Mouse (Mus musculus): Measurements from ENCODE around the gene Dab2. TPM values are rescaled to one million over a fixed set of nuclear protein-coding genes. Genes with fewer than 3 reads are reported as not detected.

Gene Dab2
- polyA plus RNA-seq, 1 experiment from 2014 or later: 37.8 TPM

GRCm38 (mm10) chr15:6302219-6302618 is 2.6 kb downstream of the Dab2 start:
- no peaks in the 10 kb centered on the region for H3K4me1 ChIP-seq
- no peaks in the 10 kb centered on the region for H3K36me3 ChIP-seq
- no peaks in the 10 kb centered on the region for H3K27me3 ChIP-seq (ENCODE audit: low read depth, poor library complexity, severe bottlenecking)
- H3K27ac ChIP-seq (replicated peaks): no peak overlapping the region
- H3K4me3 ChIP-seq: no peak overlapping the region
- no peaks in the 10 kb centered on the region for H3K9me3 ChIP-seq (replicated peaks)
- 93% methylated on average over 4 of the region's 4 CpGs for WGBS
- DNase-seq (ENCODE audit: low spot score): no peak

- no peak overlapping the region for H3K27ac ChIP-seq (replicated peaks)
- WGBS: 88% methylated on average over 2 of the region's 2 CpGs
- H3K36me3 ChIP-seq: no peaks in the 10 kb centered on the region
- H3K9me3 ChIP-seq (replicated peaks): no peaks in the 10 kb centered on the region
- H3K4me3 ChIP-seq: no peak overlapping the region
- H3K27me3 ChIP-seq (ENCODE audit: low read depth, poor library complexity, severe bottlenecking): no peaks in the 10 kb centered on the region
- H3K4me1 ChIP-seq: no peaks in the 10 kb centered on the region
- no peak for DNase-seq (ENCODE audit: low spot score)
Observed at GRCm38 (mm10) chr15:6303822-6304221, 4.2 kb downstream of the Dab2 start.

- Histone ChIP-seq H3K27me3 (ENCODE audit: low read depth, poor library complexity, severe bottlenecking) (no peaks in the 10 kb centered on the region), H3K36me3 (no peaks in the 10 kb centered on the region), H3K9me3 (replicated peaks) (no peaks in the 10 kb centered on the region), H3K4me3 (no peak overlapping the region), H3K4me1 (no peaks in the 10 kb centered on the region), H3K27ac (replicated peaks) (no peak overlapping the region)
- WGBS: 93% methylated on average over 3 of the region's 3 CpGs
- no peak for DNase-seq (ENCODE audit: low spot score)
Observed at GRCm38 (mm10) chr15:6309633-6310032, 10.0 kb downstream of the Dab2 start.

GRCm38 (mm10) chr15:6310417-6310816 is 10.8 kb downstream of the Dab2 start:
- no peaks in the 10 kb centered on the region for H3K9me3 ChIP-seq (replicated peaks)
- no peaks in the 10 kb centered on the region for H3K27me3 ChIP-seq (ENCODE audit: low read depth, poor library complexity, severe bottlenecking)
- no peak overlapping the region for H3K27ac ChIP-seq (replicated peaks)
- no peaks in the 10 kb centered on the region for H3K36me3 ChIP-seq
- H3K4me3 ChIP-seq: no peak overlapping the region
- WGBS: 88% methylated on average over 4 of the region's 4 CpGs
- no peaks in the 10 kb centered on the region for H3K4me1 ChIP-seq
- no peak for DNase-seq (ENCODE audit: low spot score)

- no peaks in the 10 kb centered on the region for H3K9me3 ChIP-seq (replicated peaks)
- H3K27ac ChIP-seq (replicated peaks): no peak overlapping the region
- H3K27me3 ChIP-seq (ENCODE audit: low read depth, poor library complexity, severe bottlenecking): no peaks in the 10 kb centered on the region
- H3K36me3 ChIP-seq: no peaks in the 10 kb centered on the region
- no peaks in the 10 kb centered on the region for H3K4me1 ChIP-seq
- DNase-seq (ENCODE audit: low spot score): no peak
- no peak overlapping the region for H3K4me3 ChIP-seq
- WGBS: 93% methylated on average over 3 of the region's 3 CpGs
Observed at GRCm38 (mm10) chr15:6312396-6312795, 12.8 kb downstream of the Dab2 start.

- Histone ChIP-seq H3K36me3 (no peaks in the 10 kb centered on the region), H3K4me3 (no peak overlapping the region), H3K4me1 (no peaks in the 10 kb centered on the region), H3K27ac (replicated peaks) (no peak overlapping the region), H3K27me3 (ENCODE audit: low read depth, poor library complexity, severe bottlenecking) (no peaks in the 10 kb centered on the region), H3K9me3 (replicated peaks) (no peaks in the 10 kb centered on the region)
- 92% methylated on average over 6 of the region's 6 CpGs for WGBS
- no peak for DNase-seq (ENCODE audit: low spot score)
Observed at GRCm38 (mm10) chr15:6319352-6319751, 19.8 kb downstream of the Dab2 start.

GRCm38 (mm10) chr15:6320501-6320900 is 20.9 kb downstream of the Dab2 start:
- no peak for DNase-seq (ENCODE audit: low spot score)
- WGBS: 62% methylated on average over 5 of the region's 5 CpGs

GRCm38 (mm10) chr15:6321263-6321662 is 21.7 kb downstream of the Dab2 start:
- Histone ChIP-seq H3K36me3 (no peaks in the 10 kb centered on the region), H3K27me3 (ENCODE audit: low read depth, poor library complexity, severe bottlenecking) (no peaks in the 10 kb centered on the region), H3K4me3 (no peak overlapping the region), H3K27ac (replicated peaks) (no peak overlapping the region), H3K9me3 (replicated peaks) (no peaks in the 10 kb centered on the region), H3K4me1 (no peaks in the 10 kb centered on the region)
- WGBS: 91% methylated on average over 4 of the region's 4 CpGs
- no peak for DNase-seq (ENCODE audit: low spot score)

More at GRCm38 (mm10) chr15:6320501-6320900, 20.9 kb downstream of the Dab2 start:
- Histone ChIP-seq H3K4me1 (no peaks in the 10 kb centered on the region), H3K9me3 (replicated peaks) (no peaks in the 10 kb centered on the region), H3K4me3 (no peak overlapping the region), H3K36me3 (no peaks in the 10 kb centered on the region), H3K27me3 (ENCODE audit: low read depth, poor library complexity, severe bottlenecking) (no peaks in the 10 kb centered on the region), H3K27ac (replicated peaks) (no peak overlapping the region)

- DNase-seq (ENCODE audit: low spot score): no peak
- Histone ChIP-seq H3K27me3 (ENCODE audit: low read depth, poor library complexity, severe bottlenecking) (no peaks in the 10 kb centered on the region), H3K36me3 (no peaks in the 10 kb centered on the region), H3K9me3 (replicated peaks) (no peaks in the 10 kb centered on the region), H3K4me1 (no peaks in the 10 kb centered on the region), H3K27ac (replicated peaks) (no peak overlapping the region), H3K4me3 (no peak overlapping the region)
- 60% methylated on average over 5 of the region's 5 CpGs for WGBS
Observed at GRCm38 (mm10) chr15:6322311-6322710, 22.7 kb downstream of the Dab2 start.

GRCm38 (mm10) chr15:6323577-6323976 is 24.0 kb downstream of the Dab2 start:
- Histone ChIP-seq H3K27me3 (ENCODE audit: low read depth, poor library complexity, severe bottlenecking) (no peaks in the 10 kb centered on the region), H3K27ac (replicated peaks) (no peak overlapping the region), H3K4me1 (no peaks in the 10 kb centered on the region), H3K9me3 (replicated peaks) (no peaks in the 10 kb centered on the region), H3K4me3 (no peak overlapping the region), H3K36me3 (no peaks in the 10 kb centered on the region)
- WGBS: 90% methylated on average over 7 of the region's 7 CpGs
- no peak for DNase-seq (ENCODE audit: low spot score)

- WGBS: 84% methylated on average over 4 of the region's 4 CpGs
- no peaks in the 10 kb centered on the region for H3K36me3 ChIP-seq
- no peak overlapping the region for H3K27ac ChIP-seq (replicated peaks)
- H3K27me3 ChIP-seq (ENCODE audit: low read depth, poor library complexity, severe bottlenecking): no peaks in the 10 kb centered on the region
- no peak for DNase-seq (ENCODE audit: low spot score)
- H3K4me3 ChIP-seq: no peak overlapping the region
- H3K4me1 ChIP-seq: no peaks in the 10 kb centered on the region
- H3K9me3 ChIP-seq (replicated peaks): no peaks in the 10 kb centered on the region
Observed at GRCm38 (mm10) chr15:6325443-6325842, 25.9 kb downstream of the Dab2 start.

- Histone ChIP-seq H3K27ac (replicated peaks) (no peak overlapping the region), H3K4me3 (no peak overlapping the region), H3K27me3 (ENCODE audit: low read depth, poor library complexity, severe bottlenecking) (no peaks in the 10 kb centered on the region), H3K36me3 (no peaks in the 10 kb centered on the region), H3K9me3 (replicated peaks) (no peaks in the 10 kb centered on the region), H3K4me1 (no peaks in the 10 kb centered on the region)
- DNase-seq (ENCODE audit: low spot score): no peak
- 86% methylated on average over 4 of the region's 4 CpGs for WGBS
Observed at GRCm38 (mm10) chr15:6326011-6326410, 26.4 kb downstream of the Dab2 start.

- 82% methylated on average over 2 of the region's 2 CpGs for WGBS
- no peaks in the 10 kb centered on the region for H3K4me1 ChIP-seq
- H3K27ac ChIP-seq (replicated peaks): no peak overlapping the region
- DNase-seq (ENCODE audit: low spot score): no peak
- H3K9me3 ChIP-seq (replicated peaks): no peaks in the 10 kb centered on the region
- H3K27me3 ChIP-seq (ENCODE audit: low read depth, poor library complexity, severe bottlenecking): no peaks in the 10 kb centered on the region
- H3K36me3 ChIP-seq: no peaks in the 10 kb centered on the region
- H3K4me3 ChIP-seq: no peak overlapping the region
Observed at GRCm38 (mm10) chr15:6331380-6331779, 31.8 kb downstream of the Dab2 start.

- H3K27ac ChIP-seq (replicated peaks): no peak overlapping the region
- 86% methylated on average over 1 of the region's 1 CpGs for WGBS
- no peaks in the 10 kb centered on the region for H3K4me1 ChIP-seq
- H3K36me3 ChIP-seq: no peaks in the 10 kb centered on the region
- no peaks in the 10 kb centered on the region for H3K9me3 ChIP-seq (replicated peaks)
- no peak overlapping the region for H3K4me3 ChIP-seq
- DNase-seq (ENCODE audit: low spot score): no peak
- no peaks in the 10 kb centered on the region for H3K27me3 ChIP-seq (ENCODE audit: low read depth, poor library complexity, severe bottlenecking)
Observed at GRCm38 (mm10) chr15:6334664-6335206, 35.1 kb downstream of the Dab2 start.

Data from midbrain, embryonic 10.5 days (tissue).